Mouse (Mus musculus) bone marrow macrophage, adult 2 months (primary cell): ENCODE data around the gene Gm20388. TPM values are rescaled to one million over a fixed set of nuclear protein-coding genes. Genes with fewer than 3 reads are reported as not detected.

ENCODE experiments used
- H3K27ac ChIP-seq: 2 replicates; pipeline ENCODE4 v1.5.1; 2012; ENCODE audit warnings: low read depth, low read length; ENCODE audit not compliant: insufficient read depth
- H3K4me1 ChIP-seq: 2 replicates; pipeline ENCODE4 v1.6.1; 2012; ENCODE audit warnings: low read length; ENCODE audit not compliant: control insufficient read depth, insufficient read depth
- H3K4me3 ChIP-seq: 2 replicates; pipeline ENCODE4 v1.5.1; 2012; ENCODE audit warnings: mild to moderate bottlenecking, low read length, moderate library complexity; ENCODE audit not compliant: insufficient read depth
- CTCF ChIP-seq: IDR thresholded peaks from 2 replicates; pipeline ENCODE4 v1.5.1; 2012; ENCODE audit warnings: low read depth, mild to moderate bottlenecking, low read length, moderate library complexity
- POLR2A ChIP-seq: IDR thresholded peaks from 2 replicates; pipeline ENCODE4 v1.6.1; 2012; ENCODE audit warnings: mild to moderate bottlenecking, low read depth, low read length, borderline replicate concordance
- polyA plus RNA-seq: library from polyadenylated mRNA; stranded (reverse); fragments of >200 nt; gene quantifications from 2 replicates; pipeline ENCODE4 v1.2.4, GENCODE M21; 2012; ENCODE audit not compliant: missing spikeins, insufficient read depth, insufficient read length

Gene Gm20388
- polyA plus RNA-seq, 1 experiment, result 32.7 TPM

GRCm38 (mm10) chr8:120208113-120208512, 297.5 kb downstream of the Gm20388 start:
- Histone ChIP-seq H3K4me1 (0 out of 2 replicates have a peak, but pooled peaks cover 2% of the 10 kb centered on the region), H3K4me3 (no peak overlapping the region), H3K27ac (no peak overlapping the region)
- no peak for TF ChIP-seq CTCF
- TF ChIP-seq POLR2A, result no peak

GRCm38 (mm10) chr8:120211345-120211744, 300.7 kb downstream of the Gm20388 start:
- TF ChIP-seq POLR2A (no peak), CTCF (no peak)
- peaks cover 9% of the 10 kb centered on the region; the same call in 1 of the 2 replicates for H3K4me1 ChIP-seq

GRCm38 (mm10) chr8:120212596-120212995, 302.0 kb downstream of the Gm20388 start:
- peaks cover 13% of the 10 kb centered on the region for H3K4me1 ChIP-seq
- no peak overlapping the region for H3K27ac ChIP-seq
- H3K4me3 ChIP-seq, result no peak overlapping the region
- TF ChIP-seq POLR2A, result no peak
- no peak for TF ChIP-seq CTCF

More at GRCm38 (mm10) chr8:120211345-120211744, 300.7 kb downstream of the Gm20388 start:
- no peak overlapping the region for H3K27ac ChIP-seq
- no peak overlapping the region for H3K4me3 ChIP-seq

- TF ChIP-seq CTCF (no peak), POLR2A (no peak)
- Histone ChIP-seq H3K4me1 (peaks cover 13% of the 10 kb centered on the region), H3K27ac (no peak overlapping the region)
These were observed 302.6 kb downstream of the Gm20388 start for GRCm38 (mm10) chr8:120213229-120213628.

GRCm38 (mm10) chr8:120213939-120214338, 303.3 kb downstream of the Gm20388 start:
- Histone ChIP-seq H3K4me1 (peaks cover 13% of the 10 kb centered on the region), H3K4me3 (no peak overlapping the region), H3K27ac (no peak overlapping the region)
- TF ChIP-seq POLR2A (no peak), CTCF (no peak)

More at GRCm38 (mm10) chr8:120213229-120213628, 302.6 kb downstream of the Gm20388 start:
- no peak overlapping the region for H3K4me3 ChIP-seq

DNA sequence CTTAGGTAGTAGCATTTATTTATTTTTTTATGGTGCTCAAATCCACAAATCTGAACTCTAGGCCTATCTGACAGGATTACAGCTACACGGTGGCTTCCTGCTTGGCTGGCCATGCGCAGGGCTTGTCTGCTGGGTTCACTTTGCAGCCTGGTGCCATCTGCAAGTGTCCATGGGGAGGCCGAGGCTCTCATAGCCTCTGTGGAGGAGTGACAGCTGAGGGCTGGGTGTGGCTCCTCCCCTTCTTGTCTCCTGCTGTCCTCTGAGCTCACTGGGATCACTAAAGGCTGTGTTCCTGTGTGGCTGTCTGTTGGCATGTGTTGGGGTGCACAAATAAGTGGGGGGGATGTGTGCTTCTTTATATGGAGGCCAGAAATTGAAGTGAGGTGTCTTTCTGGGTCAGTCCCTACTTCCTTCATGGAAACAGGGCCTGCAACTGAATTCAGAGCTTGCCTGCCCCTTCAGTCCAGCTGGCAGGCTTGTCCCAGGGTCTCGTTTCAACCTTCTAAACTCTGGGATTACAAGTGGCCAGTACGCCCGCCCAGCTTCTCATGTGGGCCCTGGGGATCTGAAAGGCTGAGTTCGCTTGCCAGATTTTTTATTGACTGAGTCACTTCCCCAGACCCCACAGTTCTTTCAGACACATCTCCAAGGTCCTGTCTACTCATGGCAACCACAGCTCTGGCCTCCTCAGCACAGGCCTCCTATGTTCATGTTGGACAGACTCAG, 304.9 kb downstream of the Gm20388 start:
- Histone ChIP-seq H3K27ac (no peak overlapping the region), H3K4me3 (no peak overlapping the region), H3K4me1 (peaks cover 13% of the 10 kb centered on the region)
- TF ChIP-seq POLR2A (no peak), CTCF (no peak)

GRCm38 (mm10) chr8:120216855-120217830, 306.5 kb downstream of the Gm20388 start:
- Histone ChIP-seq H3K27ac (no peak overlapping the region), H3K4me1 (peaks cover 11% of the 10 kb centered on the region), H3K4me3 (no peak overlapping the region)
- TF ChIP-seq CTCF, result no peak
- no peak for TF ChIP-seq POLR2A

DNA sequence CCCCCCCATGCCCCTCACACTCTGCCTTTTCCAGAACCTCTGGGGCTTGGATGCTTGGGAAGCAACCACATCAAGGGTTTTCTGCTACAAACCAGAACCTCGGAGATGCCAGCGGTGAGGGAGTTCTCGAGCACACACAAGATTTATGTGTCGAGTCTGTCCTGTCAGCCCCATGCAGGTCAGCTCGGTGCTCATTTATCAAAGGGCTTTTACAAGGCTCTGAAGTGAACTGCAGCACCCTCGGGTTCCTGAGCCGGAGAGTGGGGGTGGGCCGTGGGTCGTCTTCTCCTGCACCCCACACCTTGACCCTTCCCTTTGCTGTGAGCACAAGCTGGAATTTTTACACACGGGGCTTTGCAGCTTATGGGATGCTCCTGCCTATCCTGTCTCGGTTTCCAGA, 311.9 kb downstream of the Gm20388 start:
- Histone ChIP-seq H3K27ac (no peak overlapping the region), H3K4me3 (no peak overlapping the region), H3K4me1 (peaks cover 26% of the 10 kb centered on the region)
- no peak for TF ChIP-seq CTCF
- TF ChIP-seq POLR2A, result no peak

GRCm38 (mm10) chr8:120224521-120225420, 314.1 kb downstream of the Gm20388 start:
- H3K4me1 ChIP-seq, result peaks cover 33% of the 10 kb centered on the region
- H3K27ac ChIP-seq, result no peak overlapping the region
- no peak overlapping the region for H3K4me3 ChIP-seq
- no peak for TF ChIP-seq POLR2A
- no peak for TF ChIP-seq CTCF
